Mouse (Mus musculus): Measurements from ENCODE around the gene Exoc2.

Gene Exoc2

GRCm38 (mm10) chr13:30765906-30766305 lies 208.0 kb downstream of the Exoc2 start:
- DNase-seq: no peak

DNA sequence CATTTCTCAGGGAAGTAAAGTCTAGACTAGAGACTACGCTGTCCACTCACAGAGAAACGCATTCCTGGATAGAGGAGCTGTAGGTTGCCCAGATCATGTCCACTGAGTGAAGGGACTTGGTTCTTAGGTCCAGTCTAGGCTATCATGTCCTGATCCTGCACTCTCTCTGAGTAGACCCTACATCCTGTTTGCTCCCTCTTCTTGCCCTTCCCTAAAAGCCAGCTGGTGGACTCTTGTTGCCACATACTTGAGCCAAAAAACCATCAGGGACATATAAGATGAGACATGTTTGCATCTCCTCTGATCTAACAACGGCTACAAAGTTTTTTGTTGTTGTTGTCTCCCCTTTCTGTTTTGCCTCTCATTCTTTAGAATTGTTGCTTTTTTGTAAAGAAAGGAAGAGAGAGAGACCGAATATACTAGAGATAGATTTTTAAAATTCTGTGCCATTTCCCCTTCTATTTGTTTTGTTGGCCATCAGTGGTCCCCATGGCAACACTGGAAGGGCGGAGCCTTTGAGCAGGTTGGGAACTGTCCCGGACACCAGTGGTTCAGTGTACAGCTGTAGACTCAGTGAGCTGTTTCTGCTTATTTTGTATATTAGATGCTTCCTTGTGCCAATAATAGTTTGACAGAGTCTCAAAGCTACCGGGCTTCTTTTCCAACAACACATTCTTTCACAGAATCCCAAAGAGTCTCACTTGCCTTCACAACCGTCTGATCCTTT lies 209.7 kb downstream of the Exoc2 start:
- no peak for DNase-seq

Measured in kidney, postnatal 14 days (tissue).